Mouse (Mus musculus): Measurements from ENCODE around the gene Etnk1.

Gene Etnk1

GRCm38 (mm10) chr6:143166452-143167357 lies at the start of gene Etnk1:
Gene Etnk1, plus strand, starts transcription at chr6:143167221.
- DNase-seq = peak; percentile 97

- DNase-seq = no peak
These were observed 47.7 kb upstream of the Etnk1 start for GRCm38 (mm10) chr6:143119325-143119724.

GRCm38 (mm10) chr6:143125721-143126120 lies 41.3 kb upstream of the Etnk1 start:
- DNase-seq = no peak

- no peak for DNase-seq
These were observed 37.6 kb upstream of the Etnk1 start for GRCm38 (mm10) chr6:143129466-143129865.

- no peak for DNase-seq
These were observed 37.1 kb upstream of the Etnk1 start for GRCm38 (mm10) chr6:143129952-143130351.

- no peak for DNase-seq
These were observed 36.6 kb upstream of the Etnk1 start for GRCm38 (mm10) chr6:143130411-143130810.

GRCm38 (mm10) chr6:143131895-143132652 lies 34.9 kb upstream of the Etnk1 start:
- DNase-seq = no peak

- DNase-seq = no peak
These were observed 33.9 kb upstream of the Etnk1 start for GRCm38 (mm10) chr6:143133150-143133549.

- DNase-seq = no peak
These were observed 31.9 kb upstream of the Etnk1 start for GRCm38 (mm10) chr6:143135097-143135496.

- DNase-seq = no peak
These were observed 30.3 kb upstream of the Etnk1 start for GRCm38 (mm10) chr6:143136688-143137087.

- DNase-seq = no peak
These were observed 29.7 kb upstream of the Etnk1 start for GRCm38 (mm10) chr6:143137341-143137740.

GRCm38 (mm10) chr6:143139417-143139816 lies 27.6 kb upstream of the Etnk1 start:
- DNase-seq = no peak

GRCm38 (mm10) chr6:143140884-143141283 lies 26.1 kb upstream of the Etnk1 start:
- DNase-seq = no peak

GRCm38 (mm10) chr6:143141624-143142592 lies 25.1 kb upstream of the Etnk1 start:
- peak; percentile 69 for DNase-seq

- no peak for DNase-seq
These were observed 24.2 kb upstream of the Etnk1 start for GRCm38 (mm10) chr6:143142861-143143260.

GRCm38 (mm10) chr6:143143321-143143720 lies 23.7 kb upstream of the Etnk1 start:
- no peak for DNase-seq

- DNase-seq = no peak
These were observed 23.2 kb upstream of the Etnk1 start for GRCm38 (mm10) chr6:143143775-143144273.

- no peak for DNase-seq
These were observed 22.5 kb upstream of the Etnk1 start for GRCm38 (mm10) chr6:143144556-143144955.

- DNase-seq = peak; percentile 73
These were observed 22.0 kb upstream of the Etnk1 start for GRCm38 (mm10) chr6:143145051-143145450.

- peak; percentile 47 for DNase-seq
These were observed 20.3 kb upstream of the Etnk1 start for GRCm38 (mm10) chr6:143146756-143147155.

GRCm38 (mm10) chr6:143148868-143149267 lies 18.2 kb upstream of the Etnk1 start:
- no peak for DNase-seq

GRCm38 (mm10) chr6:143149766-143150291 lies 17.2 kb upstream of the Etnk1 start:
- DNase-seq = no peak
